33 mouse cellular contexts compared by ENCODE assay signal in the genomic region with DNA sequence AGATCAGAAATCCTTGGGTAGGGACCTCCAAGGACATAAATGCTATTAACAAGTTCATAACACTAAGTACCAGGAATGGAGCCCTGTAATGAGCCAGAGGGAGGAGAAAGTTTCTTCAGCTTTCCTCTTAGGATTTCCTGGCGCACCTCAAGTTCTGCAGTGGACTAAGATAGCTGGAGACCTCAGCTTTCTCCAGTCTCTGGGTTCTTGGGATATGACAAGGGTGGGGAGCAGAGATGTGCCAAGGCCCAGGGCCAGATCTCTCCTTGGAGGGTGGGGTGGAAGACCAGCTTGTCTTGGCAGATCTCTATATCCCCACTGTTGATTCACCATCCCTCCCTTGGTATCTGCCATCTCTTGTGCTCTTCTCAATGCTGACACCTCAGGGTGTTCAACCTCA.
"Had no signal": no experiment of that assay in that cellular context is flagged by ENCODE, and none has a peak within 500 bp of the region (broad histone marks: within the 10 kb centered on the region; RNA-seq: fewer than 3 reads in every experiment).

No protein-coding gene starts in this region.

- H3K4me2 ChIP-seq: heart, embryonic 11.5 days; heart, embryonic 12.5 days; heart, embryonic 13.5 days; heart, embryonic 15.5 days; hindbrain, embryonic 12.5 days; hindbrain, embryonic 13.5 days; hindbrain, embryonic 14.5 days; hindbrain, embryonic 15.5 days; intestine, embryonic 15.5 days; kidney, embryonic 15.5 days had no signal

- H3K9me3 ChIP-seq: heart, embryonic 10.5 days; heart, embryonic 12.5 days; heart, embryonic 13.5 days; heart, embryonic 15.5 days; hindbrain, embryonic 10.5 days; hindbrain, embryonic 12.5 days; hindbrain, embryonic 13.5 days; hindbrain, embryonic 15.5 days; intestine, embryonic 15.5 days; kidney, embryonic 15.5 days had no signal

- DNase-seq: heart, postnatal 10 days; heart, postnatal 14 days; heart, postnatal 4 days; kidney, adult 11 months; kidney, adult 18-20 months; kidney, adult 8-10 months; kidney, adult 9 months; kidney, postnatal 10 days; kidney, postnatal 25 days; kidney, postnatal 36 days; kidney, postnatal 4 days; layer of hippocampus, adult 9-11 months; layer of hippocampus, postnatal 36 days had no signal

- H3K9ac ChIP-seq: heart, embryonic 12.5 days; heart, embryonic 13.5 days; heart, embryonic 15.5 days; hindbrain, embryonic 12.5 days; hindbrain, embryonic 13.5 days; hindbrain, embryonic 14.5 days; hindbrain, embryonic 15.5 days; intestine, embryonic 15.5 days; kidney, embryonic 15.5 days had no signal

- H3K36me3 ChIP-seq: heart, embryonic 10.5 days; heart, embryonic 12.5 days; heart, embryonic 13.5 days; heart, embryonic 15.5 days; hindbrain, embryonic 10.5 days; hindbrain, embryonic 13.5 days; hindbrain, embryonic 15.5 days; intestine, embryonic 15.5 days; kidney, embryonic 15.5 days had no signal

- H3K4me3 ChIP-seq: heart, embryonic 10.5 days; heart, embryonic 12.5 days; heart, embryonic 13.5 days; heart, embryonic 15.5 days; hindbrain, embryonic 10.5 days; hindbrain, embryonic 12.5 days; hindbrain, embryonic 13.5 days; hindbrain, embryonic 15.5 days; intestine, embryonic 15.5 days; kidney, embryonic 15.5 days; layer of hippocampus, adult 2 months; left cerebral cortex, adult 2 months had no signal

- H3K27me3 ChIP-seq: heart, embryonic 12.5 days; heart, embryonic 15.5 days; hindbrain, embryonic 15.5 days; intestine, embryonic 15.5 days; kidney, embryonic 15.5 days had no signal

- ATAC-seq: hindbrain, embryonic 16.5 days; hindbrain, postnatal 0 days; inflammation-experienced regulatory T-cells, adult 6 months; intestine, embryonic 15.5 days; intestine, embryonic 16.5 days; intestine, postnatal 0 days had no signal

- H3K27ac ChIP-seq: heart, embryonic 10.5 days; heart, embryonic 13.5 days; heart, embryonic 15.5 days; hindbrain, embryonic 10.5 days; hindbrain, embryonic 12.5 days; hindbrain, embryonic 13.5 days; hindbrain, embryonic 14.5 days; hindbrain, embryonic 15.5 days; hindbrain, postnatal 0 days; intestine, embryonic 15.5 days; kidney, embryonic 15.5 days; kidney, postnatal 0 days; layer of hippocampus, adult 2 months; left cerebral cortex, adult 2 months had no signal
